Mouse (Mus musculus) adrenal gland, adult 18-20 months (tissue): ENCODE results near the gene Kif20b. TPM values are rescaled to one million over a fixed set of nuclear protein-coding genes. Genes with fewer than 3 reads are reported as not detected.
A peak's percentile ranks its signal among the peaks of the same experiment; 100 is the strongest.

ENCODE experiments used
- DNase-seq, 2 experiments: peaks; one replicate each; pipeline ENCODE4 v3.0.0; 2021 to 2022; ENCODE audit warnings: low spot score in 2 of 2
- microRNA-seq, 2 experiments: library from miRNA; unstranded; fragments of <30 nt; microRNA quantifications; one replicate each; pipeline ENCODE4 v1.2.0; 2021; ENCODE audit warnings: borderline number of aligned reads in 2 of 2
- total RNA-seq, 2 experiments: library from RNA; stranded (reverse); gene quantifications; 1 replicate in 1 of 2; 2 replicates in 1 of 2; pipeline ENCODE4 v1.2.3; 2021

The Kif20b gene
- total RNA-seq, 2 experiments from 2014 or later, result 0.90 to 2.4 TPM

GRCm38 (mm10) chr19:34912366-34912765 is 9.8 kb upstream of the Kif20b start:
- no peak for DNase-seq

DNA sequence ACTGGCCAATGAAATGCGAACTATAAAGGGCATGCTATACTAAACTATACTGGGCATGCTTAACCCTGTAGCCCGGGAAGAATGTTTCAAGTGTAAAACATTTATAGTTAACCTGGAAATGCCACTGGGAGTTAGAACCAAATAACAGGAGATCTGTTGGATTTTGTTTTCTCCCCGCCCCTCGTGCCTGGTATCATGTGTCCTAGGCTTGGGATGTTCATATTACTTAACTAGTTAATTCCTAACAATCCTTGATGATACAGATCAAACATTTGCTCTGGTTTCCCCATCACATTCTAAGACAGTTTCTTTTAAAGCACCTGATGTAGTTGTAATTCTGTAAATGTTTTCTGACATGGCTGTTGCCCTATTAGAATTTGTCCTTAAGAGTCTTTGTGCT is 2.1 kb upstream of the Kif20b start:
- DNase-seq, result no peak

DNA sequence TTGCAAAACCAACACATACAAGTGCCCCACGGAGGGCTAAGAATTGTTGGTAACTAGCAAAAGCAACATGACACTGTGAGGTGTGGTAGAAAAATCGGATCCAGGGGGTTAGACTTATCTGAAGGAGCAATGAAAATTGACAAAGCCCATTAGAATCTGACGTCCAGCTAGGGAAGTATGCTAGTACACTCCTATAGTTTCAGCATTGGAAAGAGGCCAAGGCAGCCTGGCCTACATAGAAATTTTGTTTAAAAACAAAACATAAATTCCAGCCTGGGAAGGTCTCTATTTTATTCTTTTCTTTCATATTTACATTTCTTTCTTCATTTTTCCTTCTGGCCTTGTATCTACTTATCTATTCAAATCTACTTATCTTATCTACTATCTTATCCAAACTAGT is 1.6 kb upstream of the Kif20b start:
- no peak for DNase-seq

DNA sequence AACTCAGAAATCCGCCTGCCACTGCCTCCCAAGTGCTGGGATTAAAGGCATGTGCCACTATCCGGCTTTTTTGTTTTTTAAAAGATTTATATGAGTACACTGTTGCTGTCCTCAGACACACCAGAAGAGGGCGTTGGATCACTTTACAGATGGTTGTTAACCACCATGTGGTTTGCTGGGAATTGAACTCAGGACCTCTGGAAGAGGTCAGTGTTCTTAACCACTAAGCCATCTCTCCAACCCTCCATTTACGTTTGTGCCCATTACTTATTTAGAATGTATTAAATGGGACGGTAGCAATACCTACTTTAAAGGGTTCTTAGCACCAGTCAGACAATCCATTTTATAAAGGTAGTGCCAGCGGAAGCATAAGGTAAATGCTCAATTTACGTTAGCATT is 909 bp upstream of the Kif20b start:
- no peak for DNase-seq

DNA sequence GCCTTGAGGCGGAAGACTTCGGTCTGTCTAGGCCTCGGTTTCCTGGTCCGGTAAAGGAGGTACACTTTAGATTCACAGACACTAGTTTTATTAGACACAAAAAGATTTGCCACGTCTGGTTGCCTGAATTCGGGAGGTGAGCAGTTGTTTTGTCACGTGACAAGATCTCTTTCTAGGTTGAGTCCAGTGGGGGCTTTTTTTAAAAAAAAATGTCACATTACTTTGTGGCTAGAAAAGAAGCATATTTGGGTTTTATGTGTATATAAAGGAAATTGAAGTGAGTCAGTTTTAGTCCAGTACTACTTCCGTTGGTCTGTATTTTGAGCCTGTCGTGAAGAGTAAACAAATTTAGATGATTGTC is 422 bp downstream of the Kif20b start:
- no peak for DNase-seq

- no peak for DNase-seq
Measured at GRCm38 (mm10) chr19:34947206-34947605, 25.0 kb downstream of the Kif20b start.

DNA sequence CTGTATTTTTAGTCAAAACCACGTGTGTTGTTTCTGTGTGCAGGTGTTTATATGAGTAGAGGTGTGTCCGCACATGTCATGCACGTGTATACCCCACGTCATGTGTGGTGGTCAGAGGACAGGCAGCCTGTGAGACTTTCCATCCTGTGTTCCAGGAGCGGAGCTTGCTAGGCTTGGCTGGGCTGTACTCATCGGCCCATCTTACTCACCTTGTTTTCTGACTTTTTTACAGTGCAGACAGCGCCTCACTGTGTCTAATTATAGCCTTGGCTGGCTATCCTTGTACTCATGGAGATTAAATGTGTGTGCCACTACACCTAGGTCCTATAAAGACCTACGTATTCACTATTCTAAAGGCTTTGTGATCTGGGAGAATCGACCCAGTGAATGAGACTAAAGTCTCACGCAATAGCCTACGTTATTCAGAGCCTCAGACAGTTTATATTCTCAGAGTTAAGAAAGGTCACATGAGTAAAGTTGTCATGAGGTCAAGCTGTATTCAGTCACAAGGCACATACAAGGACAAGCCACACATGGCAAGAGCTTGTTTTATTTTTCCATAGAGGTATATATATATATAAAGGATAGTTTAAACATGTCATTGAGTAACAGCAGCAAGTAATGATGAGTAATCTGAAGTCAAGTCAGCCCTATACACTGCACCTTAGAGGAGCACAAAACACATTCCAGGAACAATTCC is 31.8 kb downstream of the Kif20b start:
- no peak for DNase-seq

- no peak for DNase-seq
Measured at GRCm38 (mm10) chr19:34959369-34959768, 37.2 kb downstream of the Kif20b start.

DNA sequence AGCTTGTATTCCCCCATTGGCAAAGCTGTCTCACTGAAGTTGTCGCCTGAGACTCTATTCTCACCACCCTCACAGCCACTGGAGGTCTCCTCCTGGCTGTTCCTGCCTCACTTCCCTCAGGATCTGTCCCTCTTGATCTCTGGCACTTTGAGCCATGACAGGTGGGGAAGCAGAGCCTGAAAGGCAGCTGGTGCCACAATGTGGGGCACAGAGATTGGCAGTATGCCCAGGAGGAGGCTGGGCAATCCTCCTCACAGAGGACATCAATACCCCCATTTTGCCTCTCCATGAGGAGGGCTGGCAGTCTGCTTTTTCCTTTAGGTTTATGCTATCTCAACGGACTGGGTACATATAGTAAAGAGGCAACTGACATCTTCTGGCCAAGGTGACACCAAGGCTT is 62.6 kb downstream of the Kif20b start:
- no peak for DNase-seq

DNA sequence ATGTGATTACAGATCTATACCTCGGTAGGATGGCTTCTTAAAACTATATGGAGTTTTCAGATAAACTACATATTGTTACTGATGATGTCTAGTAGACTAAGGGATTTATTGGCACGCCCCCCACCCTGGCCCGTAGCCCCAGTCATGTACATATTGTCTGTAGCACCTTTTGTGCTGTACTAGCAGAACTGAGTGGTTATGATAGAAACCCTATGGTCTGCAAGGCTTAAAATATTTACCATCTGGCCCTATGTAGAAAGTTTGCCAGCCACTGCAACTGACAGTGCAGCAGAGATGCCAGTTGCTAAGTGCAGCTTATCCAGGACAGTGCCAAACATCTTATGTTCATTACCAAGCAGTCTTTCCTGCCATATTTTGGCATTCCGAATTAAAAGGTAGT is 68.3 kb downstream of the Kif20b start:
- no peak for DNase-seq

GRCm38 (mm10) chr19:34992969-34993527 is 70.9 kb downstream of the Kif20b start:
- peak; percentile 20 for DNase-seq

DNA sequence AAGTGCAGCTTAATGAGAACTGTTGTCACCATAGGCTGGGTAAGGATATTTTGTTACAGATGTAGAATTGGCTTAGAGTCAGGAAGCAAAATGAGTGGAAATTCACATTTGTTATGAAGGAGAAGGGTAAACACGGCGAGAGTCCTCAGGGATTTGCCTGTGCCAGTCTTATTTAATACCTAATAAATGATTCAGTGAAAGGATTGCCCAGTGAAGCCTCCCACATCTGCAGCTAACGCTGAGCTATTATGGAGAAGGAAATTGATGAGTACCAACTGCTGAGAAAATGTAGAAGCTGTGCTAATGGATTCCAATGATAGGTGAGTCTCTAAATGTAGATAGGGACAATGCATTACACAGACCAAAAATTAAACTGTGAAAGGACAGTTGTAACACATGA is 92.9 kb downstream of the Kif20b start:
- no peak for DNase-seq

- DNase-seq, result no peak
Measured at GRCm38 (mm10) chr19:35017474-35018208, 95.5 kb downstream of the Kif20b start.

DNA sequence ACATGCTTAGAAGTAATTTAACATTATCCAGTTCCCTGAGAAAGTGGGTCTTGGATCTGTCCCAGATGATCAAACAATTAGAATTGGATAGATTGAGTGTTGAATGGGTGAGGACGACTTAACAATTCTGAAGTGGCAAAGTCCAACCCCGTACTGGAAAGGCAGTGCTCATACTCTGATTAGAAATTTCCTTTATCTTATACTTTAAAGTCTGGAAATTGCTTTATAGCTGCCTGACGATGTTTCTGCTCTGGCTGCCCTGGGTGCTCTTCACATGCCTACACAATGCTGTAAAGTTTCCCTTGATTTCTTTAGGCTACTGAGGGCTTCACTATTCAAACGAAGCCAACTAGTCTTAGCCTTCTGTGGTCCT is 96.0 kb downstream of the Kif20b start:
- DNase-seq, result no peak

Small RNAs within 50 kb of the gene (microRNA-seq; reads per million reads assigned to microRNA genes)
- 0 reads per million in 2 experiments for gene Mir1950

Other genes starting within 250 kb of the Kif20b start
- under 1 TPM; 0.33 to 0.54 TPM for gene Slc16a12, start 175.1 kb upstream of the Kif20b start, total RNA-seq
- 10 to 100 TPM; 77.0 to 80.4 TPM for gene Pank1, start 42.9 kb upstream of the Kif20b start, total RNA-seq